9 mouse cellular contexts compared by ENCODE assay signal in genomic region chr5:139510682-139511366, GRCm38 (mm10). TPM values are rescaled to one million over a fixed set of nuclear protein-coding genes. Genes with fewer than 3 reads are reported as not detected.
A peak's percentile ranks its signal among the peaks of the same experiment; 100 is the strongest.
DNase-seq lines count a peak whose midpoint lies in the region; ATAC-seq and TF ChIP-seq lines count a peak whose summit lies in the region.
"Had no signal": no experiment of that assay in that cellular context is flagged by ENCODE, and none has a peak within 500 bp of the region (broad histone marks: within the 10 kb centered on the region; RNA-seq: fewer than 3 reads in every experiment).

No protein-coding gene starts in this region.

- WGBS in hindbrain, postnatal 0 days = 13% methylated on average over 17 of the region's 17 CpGs
- WGBS in hindbrain, embryonic 14.5 days = 18% methylated on average over 17 of the region's 17 CpGs
- WGBS in hindbrain, embryonic 11.5 days = 18% methylated on average over 17 of the region's 17 CpGs

- no peaks in the 10 kb centered on the region for H3K4me1 ChIP-seq in hindbrain, postnatal 0 days (ENCODE audit: insufficient read depth, low read length)
- H3K4me1 ChIP-seq in hindbrain, embryonic 14.5 days (replicated peaks; ENCODE audit: control insufficient read depth, insufficient read depth, low read length) = no peaks in the 10 kb centered on the region
- H3K4me1 ChIP-seq in hindbrain, embryonic 11.5 days (replicated peaks; ENCODE audit: control insufficient read depth, insufficient read depth, low read length) = no peaks in the 10 kb centered on the region

- no peak overlapping the region for H3K9ac ChIP-seq in hindbrain, postnatal 0 days (replicated peaks; ENCODE audit: low read length)
- no peak overlapping the region for H3K9ac ChIP-seq in hindbrain, embryonic 14.5 days
- no peak overlapping the region for H3K9ac ChIP-seq in hindbrain, embryonic 11.5 days (ENCODE audit: low read depth, low read length)

- peak; percentile 35; the same call in 1 of the 2 replicates for TF ChIP-seq CTCF in hindbrain, postnatal 0 days (IDR thresholded peaks at IDR 0.05; ENCODE audit: low read depth)

- no peak overlapping the region for H3K27ac ChIP-seq in hindbrain, postnatal 0 days
- H3K27ac ChIP-seq in hindbrain, embryonic 14.5 days = no peak overlapping the region
- no peak overlapping the region for H3K27ac ChIP-seq in hindbrain, embryonic 11.5 days (ENCODE audit: low read depth, low read length)

- H3K27me3 ChIP-seq in hindbrain, postnatal 0 days (ENCODE audit: insufficient read depth, low read length) = peaks cover 3% of the 10 kb centered on the region; the same call in 1 of the 2 replicates
- peaks cover 26% of the 10 kb centered on the region; the same call in 1 of the 2 replicates for H3K27me3 ChIP-seq in hindbrain, embryonic 14.5 days (ENCODE audit: control insufficient read depth, insufficient read depth, low read length)
- H3K27me3 ChIP-seq in hindbrain, embryonic 11.5 days (ENCODE audit: control insufficient read depth, insufficient read depth, low read length) = peaks cover 5% of the 10 kb centered on the region

- H3K9me3 ChIP-seq in hindbrain, postnatal 0 days (ENCODE audit: low read length) = no peaks in the 10 kb centered on the region
- no peaks in the 10 kb centered on the region for H3K9me3 ChIP-seq in hindbrain, embryonic 14.5 days (ENCODE audit: control insufficient read depth, low read length)
- H3K9me3 ChIP-seq in hindbrain, embryonic 11.5 days (ENCODE audit: control insufficient read depth, low read length) = no peaks in the 10 kb centered on the region

- no peak for ATAC-seq in hindbrain, postnatal 0 days
- no peak for ATAC-seq in hindbrain, embryonic 14.5 days (ENCODE audit: low FRiP score)
- no peak for ATAC-seq in hindbrain, embryonic 11.5 days (ENCODE audit: low FRiP score)

- no peaks in the 10 kb centered on the region for H3K36me3 ChIP-seq in hindbrain, postnatal 0 days (ENCODE audit: insufficient read depth, low read length)
- no peaks in the 10 kb centered on the region for H3K36me3 ChIP-seq in hindbrain, embryonic 14.5 days (replicated peaks; ENCODE audit: control insufficient read depth, insufficient read depth)
- no peaks in the 10 kb centered on the region for H3K36me3 ChIP-seq in hindbrain, embryonic 11.5 days (ENCODE audit: control insufficient read depth, insufficient read depth, low read length)

- DNase-seq in hindbrain, postnatal 0 days (ENCODE audit: low spot score) = peak; percentile 31
- DNase-seq in hindbrain, embryonic 14.5 days (ENCODE audit: low spot score) = no peak
- DNase-seq in ZHBTc4 (ENCODE audit: low read depth, low spot score) = peak; percentile 69
- DNase-seq in kidney, adult 8-10 months = peak; percentile 12 to 34
- peak; percentile 28 for DNase-seq in retina, embryonic 14.5 days (ENCODE audit: low spot score)
- no peak for DNase-seq in layer of hippocampus, adult 8-10 months (ENCODE audit: low spot score in 2 of 2)
- no peak for DNase-seq in ovary, postnatal 14 days (ENCODE audit: low spot score)
- no peak for DNase-seq in hindbrain, embryonic 11.5 days (ENCODE audit: low spot score)

- H3K4me2 ChIP-seq in hindbrain, postnatal 0 days (ENCODE audit: low read depth, low read length) = peak overlapping the region; percentile 21; the same call in 1 of the 2 replicates
- no peak overlapping the region for H3K4me2 ChIP-seq in hindbrain, embryonic 14.5 days (replicated peaks)
- H3K4me2 ChIP-seq in hindbrain, embryonic 11.5 days (replicated peaks; ENCODE audit: low read depth, low read length) = no peak overlapping the region

- no peak overlapping the region for H3K4me3 ChIP-seq in hindbrain, postnatal 0 days (ENCODE audit: low read length)
- H3K4me3 ChIP-seq in hindbrain, embryonic 14.5 days (replicated peaks; ENCODE audit: low read length) = no peak overlapping the region
- no peak overlapping the region for H3K4me3 ChIP-seq in hindbrain, embryonic 11.5 days (ENCODE audit: low read depth, low read length)

RNA-seq across cellular contexts. Expression of gene Zfand2a, which starts 26.5 kb away (rescaled TPM):
- 55.2 and 61.1 TPM in 2 replicates for total RNA-seq in hindbrain, postnatal 0 days (2014; rRNA removed)
- polyA plus RNA-seq in hindbrain, postnatal 0 days (2015; fragmentation: Nextera tagmentation; extraction: Ambion mirVana) = 19.4 and 26.2 TPM in 2 replicates
- 13.9 and 15.9 TPM in 2 replicates for polyA plus RNA-seq in hindbrain, embryonic 14.5 days (2014; fragmentation: Nextera tagmentation; extraction: Ambion mirVana)
- 10 to 100 TPM; 53.9 to 60.2 (median 54.8) TPM for total RNA-seq in layer of hippocampus, adult 8-10 months (2022)
- polyA plus RNA-seq in hindbrain, embryonic 11.5 days (2014; fragmentation: Nextera tagmentation; extraction: Ambion mirVana) = 6.7 and 8.4 TPM in 2 replicates

RNA-seq across cellular contexts. Expression of gene Uncx, which starts 32.5 kb away (rescaled TPM):
- 31.3 and 47.0 TPM in 2 replicates for total RNA-seq in hindbrain, postnatal 0 days (2014; rRNA removed)
- polyA plus RNA-seq in hindbrain, postnatal 0 days (2015; fragmentation: Nextera tagmentation; extraction: Ambion mirVana) = 30.6 and 34.6 TPM in 2 replicates
- polyA plus RNA-seq in hindbrain, embryonic 14.5 days (2014; fragmentation: Nextera tagmentation; extraction: Ambion mirVana) = 25.4 and 31.0 TPM in 2 replicates
- total RNA-seq in layer of hippocampus, adult 8-10 months (2022) = not detected
- 57.9 and 66.8 TPM in 2 replicates for polyA plus RNA-seq in hindbrain, embryonic 11.5 days (2014; fragmentation: Nextera tagmentation; extraction: Ambion mirVana)
- total RNA-seq: heart, adult 18-20 months had no signal

RNA-seq across cellular contexts. Expression of gene 3110082I17Rik, which starts 50.5 kb away (rescaled TPM):
- total RNA-seq in hindbrain, postnatal 0 days (2014; rRNA removed) = 6.1 and 12.8 TPM in 2 replicates
- polyA plus RNA-seq in hindbrain, postnatal 0 days (2015; fragmentation: Nextera tagmentation; extraction: Ambion mirVana) = 17.1 and 18.2 TPM in 2 replicates
- 12.7 and 13.6 TPM in 2 replicates for polyA plus RNA-seq in hindbrain, embryonic 14.5 days (2014; fragmentation: Nextera tagmentation; extraction: Ambion mirVana)
- total RNA-seq in layer of hippocampus, adult 8-10 months (2022) = 10 to 100 TPM; 13.7 to 22.1 (median 17.1) TPM
- polyA plus RNA-seq in hindbrain, embryonic 11.5 days (2014; fragmentation: Nextera tagmentation; extraction: Ambion mirVana) = 29.2 and 31.2 TPM in 2 replicates

Comparison
In these comparisons a context has a peak if more than half of its experiments do, and no peak if none do; other contexts are left out.
1. DNase-seq: peak in hindbrain, postnatal 0 days (single experiment), ZHBTc4 (single experiment), kidney, adult 8-10 months (2 of 2) and retina, embryonic 14.5 days (single experiment); none in hindbrain, embryonic 14.5 days (single experiment), layer of hippocampus, adult 8-10 months (0 of 2), ovary, postnatal 14 days (single experiment) and hindbrain, embryonic 11.5 days (single experiment).